Mouse (Mus musculus): ENCODE measurements around the gene Lrrc57. TPM values are rescaled to one million over a fixed set of nuclear protein-coding genes. Genes with fewer than 3 reads are reported as not detected.

Lrrc57 gene
- polyA plus RNA-seq, 1 experiment from 2014 or later = 35.7 TPM

Other genes starting within 250 kb of the Lrrc57 start
- gene Ganc, start 205.6 kb downstream of the Lrrc57 start, polyA plus RNA-seq (2014; fragmentation: Nextera tagmentation; extraction: Ambion mirVana) = 6.7 and 8.0 TPM in 2 replicates
- 6.0 and 10.6 TPM in 2 replicates for gene Tmem87a, start 205.4 kb downstream of the Lrrc57 start, polyA plus RNA-seq (2014; fragmentation: Nextera tagmentation; extraction: Ambion mirVana)
- gene Capn3, start 153.5 kb downstream of the Lrrc57 start, polyA plus RNA-seq (2014; fragmentation: Nextera tagmentation; extraction: Ambion mirVana) = 3.7 and 4.4 TPM in 2 replicates
- 73.9 and 75.5 TPM in 2 replicates for gene Zfp106, start 45.7 kb downstream of the Lrrc57 start, polyA plus RNA-seq (2014; fragmentation: Nextera tagmentation; extraction: Ambion mirVana)
- 46.8 and 51.7 TPM in 2 replicates for gene Snap23, start 41.8 kb downstream of the Lrrc57 start, polyA plus RNA-seq (2014; fragmentation: Nextera tagmentation; extraction: Ambion mirVana)
- gene Haus2, start 137 bp downstream of the Lrrc57 start, polyA plus RNA-seq (2014; fragmentation: Nextera tagmentation; extraction: Ambion mirVana) = 40.7 and 43.2 TPM in 2 replicates
- gene Stard9, start 19.6 kb upstream of the Lrrc57 start, polyA plus RNA-seq (2014; fragmentation: Nextera tagmentation; extraction: Ambion mirVana) = 3.9 and 5.4 TPM in 2 replicates
- gene Cdan1, start 240.6 kb upstream of the Lrrc57 start, polyA plus RNA-seq (2014; fragmentation: Nextera tagmentation; extraction: Ambion mirVana) = 7.8 and 11.9 TPM in 2 replicates
- 11.2 and 11.3 TPM in 2 replicates for gene Ttbk2, start 241.1 kb upstream of the Lrrc57 start, polyA plus RNA-seq (2014; fragmentation: Nextera tagmentation; extraction: Ambion mirVana)